Mouse (Mus musculus) forebrain, postnatal 0 days (tissue): Measurements from ENCODE around the gene Ugt1a10. TPM values are rescaled to one million over a fixed set of nuclear protein-coding genes. Genes with fewer than 3 reads are reported as not detected.

ENCODE experiments used
- ATAC-seq: fragments of 200-750 bp; cut with Nextera tagmentation; 2 replicates; pipeline ENCODE4 v1.8.0; 2017; ENCODE audit warnings: mild to moderate bottlenecking, moderate library complexity
- DNase-seq: peaks from one replicate; pipeline ENCODE4 v3.0.0-alpha.2; 2015
- H3K27ac ChIP-seq: fragments of 300-500 bp; sonication (generic); 2 replicates; pipeline ENCODE4 v1.5.1; 2014; ENCODE audit warnings: low read depth, mild to moderate bottlenecking, antibody characterized with exemption, low read length, moderate library complexity, mixed read lengths
- H3K27me3 ChIP-seq: fragments of 300-500 bp; sonication (generic); 2 replicates; pipeline ENCODE4 v1.6.1; 2014; ENCODE audit warnings: mild to moderate bottlenecking, low read length, mixed read lengths; ENCODE audit not compliant: insufficient read depth
- H3K36me3 ChIP-seq: fragments of 300-500 bp; sonication (generic); 2 replicates; pipeline ENCODE4 v1.6.1; 2014; ENCODE audit warnings: mild to moderate bottlenecking, moderate library complexity; ENCODE audit not compliant: insufficient read depth
- H3K4me1 ChIP-seq: fragments of 300-500 bp; sonication (generic); 2 replicates; pipeline ENCODE4 v1.6.1; 2014; ENCODE audit warnings: antibody characterized with exemption; ENCODE audit not compliant: insufficient read depth
- H3K4me2 ChIP-seq: fragments of 300-500 bp; sonication (generic); 2 replicates; pipeline ENCODE4 v1.6.1; 2014; ENCODE audit warnings: low read depth, mild to moderate bottlenecking, moderate library complexity
- H3K4me3 ChIP-seq: fragments of 300-500 bp; sonication (generic); 2 replicates; pipeline ENCODE4 v1.5.1; 2014; ENCODE audit warnings: low read depth, low read length, mixed read lengths
- H3K9ac ChIP-seq: fragments of 300-500 bp; sonication (generic); 2 replicates; pipeline ENCODE4 v1.6.1; 2014; ENCODE audit warnings: mild to moderate bottlenecking
- H3K9me3 ChIP-seq: fragments of 300-500 bp; sonication (generic); 2 replicates; pipeline ENCODE4 v1.6.1; 2016; ENCODE audit warnings: low read length
- CTCF ChIP-seq: sonication (generic); IDR thresholded peaks from 2 replicates; pipeline ENCODE4 v1.5.1; 2016; ENCODE audit warnings: antibody characterized with exemption, control low read depth, low read depth
- WGBS: fragments of 180-500 bp; shearing (Covaris S2); extraction: QIAGEN DNeasy Blood & Tissue Kit; methylation state at CpG from one replicate; pipeline ENCODE4 v1.1.7; 2014; 5-methylcytosine and 5-hydroxymethylcytosine counted together
- polyA plus RNA-seq: library from polyadenylated mRNA; unstranded; fragments of >200 nt; fragmentation: Nextera tagmentation; extraction: Ambion mirVana; gene quantifications from 2 replicates; pipeline ENCODE4 v1.2.1, GENCODE M21; 2015
- total RNA-seq: library from RNA; depleted of rRNA; stranded (reverse); fragments of >200 nt; gene quantifications from 2 replicates; pipeline ENCODE4 v1.2.3, GENCODE M21; 2014; rRNA removed

Gene Ugt1a10
- total RNA-seq = not detected in 2 replicates
- polyA plus RNA-seq = not detected in 2 replicates

- no peak within 1 kb of the TSS for H3K9ac ChIP-seq
- no peaks in the 10 kb centered on the region for H3K4me1 ChIP-seq
- TF ChIP-seq CTCF = no peak
- no peak for ATAC-seq
- H3K9me3 ChIP-seq = no peaks in the 10 kb centered on the region
- no peaks in the 10 kb centered on the region for H3K36me3 ChIP-seq
- no peak within 1 kb of the TSS for H3K27ac ChIP-seq
- DNase-seq = no peak
- WGBS = 85% methylated on average over 1 of the region's 1 CpGs
- no peaks in the 10 kb centered on the region for H3K27me3 ChIP-seq
- H3K4me2 ChIP-seq = no peak within 1 kb of the TSS
- no peak within 1 kb of the TSS for H3K4me3 ChIP-seq
Observed at GRCm38 (mm10) chr1:88055088-88055487, at the start of gene Ugt1a10. Ugt1a10 (plus strand) TSS chr1:88055388.

- Histone ChIP-seq H3K4me2 (peak overlapping the region; percentile 57), H3K27ac (peak overlapping the region; percentile 90), H3K4me1 (0 out of 2 replicates have a peak, but pooled peaks cover 4% of the 10 kb centered on the region), H3K9me3 (no peaks in the 10 kb centered on the region), H3K27me3 (no peaks in the 10 kb centered on the region), H3K4me3 (peak overlapping the region; percentile 70), H3K9ac (peak overlapping the region; percentile 84), H3K36me3 (peaks cover 9% of the 10 kb centered on the region)
- no peak for DNase-seq
- WGBS = 1% methylated on average over 5 of the region's 5 CpGs
- ATAC-seq = peak; percentile 39
- TF ChIP-seq CTCF = no peak
Observed at GRCm38 (mm10) chr1:88007692-88008210, 47.4 kb upstream of the Ugt1a10 start.

GRCm38 (mm10) chr1:88008211-88008697 is 46.9 kb upstream of the Ugt1a10 start, which contains the start of gene Usp40:
Usp40 (minus strand) TSS chr1:88008551.
- Histone ChIP-seq H3K4me3 (peak within 1 kb of the TSS; percentile 70), H3K27ac (peak within 1 kb of the TSS; percentile 90), H3K9ac (peak within 1 kb of the TSS; percentile 84), H3K9me3 (no peaks in the 10 kb centered on the region), H3K27me3 (no peaks in the 10 kb centered on the region), H3K4me1 (0 out of 2 replicates have a peak, but pooled peaks cover 4% of the 10 kb centered on the region), H3K4me2 (peak within 1 kb of the TSS; percentile 57), H3K36me3 (peaks cover 9% of the 10 kb centered on the region)
- TF ChIP-seq CTCF = no peak
- DNase-seq = peak; percentile 89
- peak; percentile 98 for ATAC-seq
- 2% methylated on average over 44 of the region's 45 CpGs for WGBS

GRCm38 (mm10) chr1:88008735-88009134 is 46.5 kb upstream of the Ugt1a10 start:
- peak overlapping the region; percentile 84 for H3K9ac ChIP-seq
- no peaks in the 10 kb centered on the region for H3K9me3 ChIP-seq
- H3K27ac ChIP-seq = peak overlapping the region; percentile 90; the same call in 1 of the 2 replicates
- peak; percentile 15; the same call in 1 of the 2 replicates for ATAC-seq
- 0 out of 2 replicates have a peak, but pooled peaks cover 4% of the 10 kb centered on the region for H3K4me1 ChIP-seq
- H3K4me2 ChIP-seq = peak overlapping the region; percentile 57
- 39% methylated on average over 4 of the region's 4 CpGs for WGBS
- no peak for DNase-seq
- TF ChIP-seq CTCF = no peak
- no peaks in the 10 kb centered on the region for H3K27me3 ChIP-seq
- peak overlapping the region; percentile 70 for H3K4me3 ChIP-seq
- H3K36me3 ChIP-seq = peaks cover 7% of the 10 kb centered on the region

GRCm38 (mm10) chr1:88009521-88009920 is 45.7 kb upstream of the Ugt1a10 start:
- no peak for DNase-seq
- no peaks in the 10 kb centered on the region for H3K9me3 ChIP-seq
- no peak overlapping the region for H3K4me2 ChIP-seq
- H3K9ac ChIP-seq = no peak overlapping the region
- H3K4me1 ChIP-seq = 0 out of 2 replicates have a peak, but pooled peaks cover 4% of the 10 kb centered on the region
- no peak for ATAC-seq
- TF ChIP-seq CTCF = no peak
- no peaks in the 10 kb centered on the region for H3K27me3 ChIP-seq
- no peak overlapping the region for H3K4me3 ChIP-seq
- WGBS = 82% methylated on average over 3 of the region's 3 CpGs
- peaks cover 3% of the 10 kb centered on the region; the same call in 1 of the 2 replicates for H3K36me3 ChIP-seq
- H3K27ac ChIP-seq = no peak overlapping the region

GRCm38 (mm10) chr1:88013726-88014125 is 41.5 kb upstream of the Ugt1a10 start:
- Histone ChIP-seq H3K4me2 (no peak overlapping the region), H3K4me3 (no peak overlapping the region), H3K36me3 (no peaks in the 10 kb centered on the region), H3K9ac (no peak overlapping the region), H3K4me1 (no peaks in the 10 kb centered on the region), H3K9me3 (no peaks in the 10 kb centered on the region), H3K27ac (no peak overlapping the region), H3K27me3 (no peaks in the 10 kb centered on the region)
- whole genome bisulfite sequencing = 83% methylated on average over 3 of the region's 3 CpGs
- DNase-seq (no peak), ATAC-seq (no peak)
- no peak for TF ChIP-seq CTCF

GRCm38 (mm10) chr1:88014194-88014593 is 41.0 kb upstream of the Ugt1a10 start:
- WGBS = 94% methylated on average over 4 of the region's 4 CpGs

More at GRCm38 (mm10) chr1:88014194-88014593, 41.0 kb upstream of the Ugt1a10 start:
- Histone ChIP-seq H3K4me3 (no peak overlapping the region), H3K27me3 (no peaks in the 10 kb centered on the region), H3K36me3 (no peaks in the 10 kb centered on the region), H3K9ac (no peak overlapping the region), H3K4me1 (no peaks in the 10 kb centered on the region), H3K4me2 (no peak overlapping the region), H3K27ac (no peak overlapping the region), H3K9me3 (no peaks in the 10 kb centered on the region)
- no peak for DNase-seq
- no peak for ATAC-seq
- no peak for TF ChIP-seq CTCF
